Mouse (Mus musculus): ENCODE measurements around the gene Scn2a. TPM values are rescaled to one million over a fixed set of nuclear protein-coding genes. Genes with fewer than 3 reads are reported as not detected.

Scn2a gene
- polyA plus RNA-seq (2016; fragmentation: Nextera tagmentation; extraction: Ambion mirVana): 3.6 and 7.5 TPM in 2 replicates

DNA sequence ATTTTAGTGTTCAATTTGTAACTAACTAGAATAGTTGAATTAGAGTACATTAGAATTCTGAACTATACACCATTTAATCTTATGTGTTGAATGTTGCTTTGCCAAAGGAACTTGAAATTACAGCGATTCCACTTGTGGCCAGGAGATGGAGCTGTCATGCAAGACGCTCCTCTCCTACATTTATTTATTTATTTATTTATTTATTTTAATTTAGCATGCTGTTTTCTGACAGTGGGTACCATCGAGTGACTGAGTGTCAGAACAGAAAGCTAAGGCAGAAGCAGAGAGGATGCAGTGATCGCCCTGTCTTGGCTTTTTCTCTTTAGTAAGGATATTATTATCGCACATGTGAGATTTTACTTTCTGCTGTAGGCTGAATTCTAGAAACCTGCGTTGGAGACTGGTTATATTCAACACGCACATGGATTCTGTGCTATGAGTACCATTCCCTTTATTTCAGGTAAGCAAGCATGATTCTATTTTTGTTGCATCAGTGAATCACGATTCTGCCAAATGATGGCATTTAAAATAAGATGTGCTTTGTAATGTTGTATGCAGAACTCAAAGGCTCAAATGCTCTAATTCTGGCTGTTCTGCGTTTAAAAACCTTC lies at the start of gene Scn2a:
Gene Scn2a, plus strand, starts transcription at position 216 of the 611 bp plus-strand sequence.
- no peaks in the 10 kb centered on the region for H3K36me3 ChIP-seq
- no peaks in the 10 kb centered on the region for H3K9me3 ChIP-seq
- peak within 1 kb of the TSS; percentile 23; the same call in 1 of the 2 replicates for H3K4me3 ChIP-seq
- H3K27me3 ChIP-seq (ENCODE audit: insufficient read depth, poor library complexity, severe bottlenecking): no peaks in the 10 kb centered on the region
- 0 out of 2 replicates have a peak, but pooled peaks cover 3% of the 10 kb centered on the region for H3K4me1 ChIP-seq (replicated peaks)
- WGBS: 50% methylated on average over 9 of the region's 9 CpGs
- peak; percentile 15 for DNase-seq (ENCODE audit: low spot score)
- no peak within 1 kb of the TSS; the same call in 1 of the 2 replicates for H3K27ac ChIP-seq

DNA sequence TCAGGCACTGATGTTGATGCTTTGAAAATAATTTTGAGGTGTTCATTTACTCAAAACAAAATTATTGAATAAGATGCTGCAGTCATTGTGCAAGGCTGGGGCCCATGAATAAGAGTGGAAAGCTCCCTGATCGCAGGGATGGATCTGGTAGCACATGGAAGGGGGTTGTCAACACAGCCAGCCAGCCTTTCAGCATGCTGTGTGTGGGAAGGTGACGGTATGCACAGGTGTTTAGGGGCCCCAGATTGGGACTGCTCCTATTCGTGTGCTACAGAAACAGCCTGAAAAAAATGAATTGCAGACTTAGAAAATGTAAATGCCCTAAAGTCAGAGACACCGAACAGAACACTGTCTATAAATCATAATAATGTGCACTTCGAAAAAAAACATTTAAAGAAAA lies 32.9 kb upstream of the Scn2a start:
- no peaks in the 10 kb centered on the region for H3K27me3 ChIP-seq (ENCODE audit: insufficient read depth, poor library complexity, severe bottlenecking)
- no peak overlapping the region for H3K4me3 ChIP-seq
- H3K9me3 ChIP-seq: no peaks in the 10 kb centered on the region
- no peak for DNase-seq (ENCODE audit: low spot score)
- WGBS: 83% methylated on average over 5 of the region's 5 CpGs
- H3K4me1 ChIP-seq (replicated peaks): no peaks in the 10 kb centered on the region
- H3K36me3 ChIP-seq: no peaks in the 10 kb centered on the region
- no peak overlapping the region for H3K27ac ChIP-seq

DNA sequence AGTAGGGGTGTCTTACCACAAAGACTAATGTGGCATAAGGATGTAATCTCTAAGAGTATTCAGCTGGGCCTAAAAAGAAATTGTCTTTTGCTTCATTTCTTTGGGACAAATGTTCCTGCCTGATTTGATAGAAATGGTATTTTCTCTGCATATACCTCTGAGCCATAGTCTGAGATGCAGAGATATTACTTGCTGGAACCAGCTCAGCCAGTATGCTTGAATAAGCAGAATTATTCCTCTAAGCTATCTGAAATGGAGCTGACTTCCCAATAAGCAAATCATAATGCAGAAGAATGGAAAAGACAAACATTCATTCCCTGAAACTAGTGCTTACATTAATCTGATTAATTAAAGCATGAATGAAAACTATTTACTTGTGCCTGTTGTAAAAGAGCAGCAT lies 12.8 kb upstream of the Scn2a start:
- Histone ChIP-seq H3K9me3 (no peaks in the 10 kb centered on the region), H3K27me3 (ENCODE audit: insufficient read depth, poor library complexity, severe bottlenecking) (no peaks in the 10 kb centered on the region), H3K36me3 (no peaks in the 10 kb centered on the region), H3K27ac (no peak overlapping the region), H3K4me3 (no peak overlapping the region), H3K4me1 (replicated peaks) (no peaks in the 10 kb centered on the region)
- DNase-seq (ENCODE audit: low spot score): no peak

DNA sequence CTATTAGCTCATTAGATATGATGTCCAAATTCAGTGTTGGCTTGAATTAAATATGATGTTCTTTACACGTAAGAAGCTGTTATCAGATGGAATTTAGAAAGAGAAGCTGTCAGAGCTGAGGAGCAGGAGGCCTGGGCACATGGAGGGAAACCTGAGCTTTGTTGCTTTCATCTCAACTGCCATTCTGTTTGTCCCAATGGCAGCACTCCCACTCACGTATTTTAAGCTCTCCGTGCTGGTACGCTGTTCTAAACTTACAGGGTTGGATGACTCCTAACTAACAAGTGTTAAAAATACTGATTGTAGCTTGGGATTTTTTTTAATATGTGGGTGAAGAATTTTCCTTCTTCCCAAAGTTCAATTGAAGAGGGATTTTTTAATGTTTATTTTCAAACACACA lies 8.7 kb upstream of the Scn2a start:
- no peak for DNase-seq (ENCODE audit: low spot score)
- no peaks in the 10 kb centered on the region for H3K27me3 ChIP-seq (ENCODE audit: insufficient read depth, poor library complexity, severe bottlenecking)
- H3K27ac ChIP-seq: no peak overlapping the region
- H3K4me1 ChIP-seq (replicated peaks): no peaks in the 10 kb centered on the region
- H3K9me3 ChIP-seq: no peaks in the 10 kb centered on the region
- H3K36me3 ChIP-seq: no peaks in the 10 kb centered on the region
- 77% methylated on average over 4 of the region's 4 CpGs for WGBS
- H3K4me3 ChIP-seq: no peak overlapping the region

DNA sequence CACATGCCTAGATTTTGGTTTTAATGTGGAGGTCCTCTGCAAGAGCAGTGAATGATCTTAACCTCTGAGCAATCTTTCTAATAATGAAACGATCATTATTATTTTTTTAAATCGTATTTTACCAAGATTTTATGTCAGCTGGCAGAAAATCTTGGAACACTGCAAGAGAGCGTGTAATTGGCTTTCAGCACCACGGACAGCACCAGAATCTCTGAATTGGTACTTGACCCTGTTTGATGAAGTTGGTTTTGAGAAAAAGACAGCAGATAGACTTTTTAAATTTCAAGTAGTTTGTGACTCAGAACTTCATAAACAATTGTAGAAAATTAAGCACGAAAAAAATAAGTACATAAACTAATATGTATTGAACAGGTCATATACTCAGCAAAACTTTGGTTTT lies 790 bp upstream of the Scn2a start:
- Histone ChIP-seq H3K27me3 (ENCODE audit: insufficient read depth, poor library complexity, severe bottlenecking) (no peaks in the 10 kb centered on the region), H3K36me3 (no peaks in the 10 kb centered on the region), H3K27ac (no peak overlapping the region), H3K9me3 (no peaks in the 10 kb centered on the region), H3K4me1 (replicated peaks) (0 out of 2 replicates have a peak, but pooled peaks cover 3% of the 10 kb centered on the region), H3K4me3 (no peak overlapping the region)
- DNase-seq (ENCODE audit: low spot score): peak; percentile 47
- WGBS: 30% methylated on average over 5 of the region's 5 CpGs

DNA sequence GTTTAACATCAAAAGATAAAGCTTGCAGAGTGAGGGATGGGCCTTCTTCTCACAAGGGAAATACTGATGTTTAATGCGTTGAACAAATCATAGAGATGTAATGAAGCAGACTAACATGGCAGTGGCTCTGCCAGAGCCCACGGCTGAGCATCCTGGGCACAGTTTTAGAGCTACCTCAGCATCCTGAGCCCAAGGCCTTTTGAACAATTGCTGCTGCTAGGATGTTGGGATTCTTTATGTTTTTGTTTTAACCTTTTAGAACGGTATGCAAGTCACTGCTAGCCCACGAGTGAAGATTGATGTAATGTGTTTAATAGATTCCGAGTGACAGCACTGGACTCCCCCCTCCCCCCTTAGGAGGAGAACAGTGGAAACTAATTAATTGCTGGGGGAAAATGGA lies 683 bp downstream of the Scn2a start:
- H3K27me3 ChIP-seq (ENCODE audit: insufficient read depth, poor library complexity, severe bottlenecking): no peaks in the 10 kb centered on the region
- no peaks in the 10 kb centered on the region for H3K36me3 ChIP-seq
- WGBS: 56% methylated on average over 5 of the region's 5 CpGs
- H3K4me3 ChIP-seq: peak overlapping the region; percentile 23; the same call in 1 of the 2 replicates
- no peak for DNase-seq (ENCODE audit: low spot score)
- 0 out of 2 replicates have a peak, but pooled peaks cover 3% of the 10 kb centered on the region for H3K4me1 ChIP-seq (replicated peaks)
- no peak overlapping the region; the same call in 1 of the 2 replicates for H3K27ac ChIP-seq
- no peaks in the 10 kb centered on the region for H3K9me3 ChIP-seq

- Histone ChIP-seq H3K4me3 (no peak overlapping the region), H3K27ac (no peak overlapping the region), H3K4me1 (replicated peaks) (0 out of 2 replicates have a peak, but pooled peaks cover 3% of the 10 kb centered on the region), H3K27me3 (ENCODE audit: insufficient read depth, poor library complexity, severe bottlenecking) (no peaks in the 10 kb centered on the region), H3K9me3 (no peaks in the 10 kb centered on the region), H3K36me3 (no peaks in the 10 kb centered on the region)
- no peak for DNase-seq (ENCODE audit: low spot score)
- WGBS: 83% methylated on average over 5 of the region's 5 CpGs
Measured at GRCm38 (mm10) chr2:65621838-65622237, 1.3 kb downstream of the Scn2a start.

DNA sequence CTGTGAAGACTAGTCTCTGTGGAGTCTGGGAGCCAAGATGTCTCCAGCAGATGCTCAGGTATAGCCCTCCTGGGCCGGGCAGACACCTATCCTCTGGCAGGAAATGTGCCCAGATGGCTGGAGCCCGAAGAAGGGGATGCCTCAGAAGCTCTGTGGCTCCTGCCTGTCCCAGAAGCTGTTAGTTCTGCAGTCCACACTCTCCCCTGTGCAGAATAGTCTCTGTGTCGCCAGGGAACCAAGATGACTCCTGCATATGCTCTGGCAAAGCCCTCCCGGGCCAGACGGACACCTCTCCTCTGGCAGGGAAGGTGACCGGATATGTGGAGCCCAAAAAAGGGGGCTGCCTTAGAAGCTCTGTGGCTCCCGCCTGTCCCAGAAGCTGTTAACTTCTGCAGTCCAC lies 32.1 kb downstream of the Scn2a start:
- H3K27me3 ChIP-seq (ENCODE audit: insufficient read depth, poor library complexity, severe bottlenecking): no peaks in the 10 kb centered on the region
- no peaks in the 10 kb centered on the region for H3K9me3 ChIP-seq
- no peaks in the 10 kb centered on the region for H3K4me1 ChIP-seq (replicated peaks)
- DNase-seq (ENCODE audit: low spot score): no peak
- no peak overlapping the region for H3K4me3 ChIP-seq
- H3K27ac ChIP-seq: no peak overlapping the region
- WGBS: 81% methylated on average over 7 of the region's 7 CpGs
- no peaks in the 10 kb centered on the region for H3K36me3 ChIP-seq

- H3K4me1 ChIP-seq (replicated peaks): no peaks in the 10 kb centered on the region
- no peak overlapping the region for H3K27ac ChIP-seq
- no peak for DNase-seq (ENCODE audit: low spot score)
- 86% methylated on average over 4 of the region's 4 CpGs for WGBS
- no peaks in the 10 kb centered on the region for H3K36me3 ChIP-seq
- H3K27me3 ChIP-seq (ENCODE audit: insufficient read depth, poor library complexity, severe bottlenecking): no peaks in the 10 kb centered on the region
- H3K4me3 ChIP-seq: no peak overlapping the region
- H3K9me3 ChIP-seq: no peaks in the 10 kb centered on the region
Measured at GRCm38 (mm10) chr2:65657031-65657430, 36.5 kb downstream of the Scn2a start.

DNA sequence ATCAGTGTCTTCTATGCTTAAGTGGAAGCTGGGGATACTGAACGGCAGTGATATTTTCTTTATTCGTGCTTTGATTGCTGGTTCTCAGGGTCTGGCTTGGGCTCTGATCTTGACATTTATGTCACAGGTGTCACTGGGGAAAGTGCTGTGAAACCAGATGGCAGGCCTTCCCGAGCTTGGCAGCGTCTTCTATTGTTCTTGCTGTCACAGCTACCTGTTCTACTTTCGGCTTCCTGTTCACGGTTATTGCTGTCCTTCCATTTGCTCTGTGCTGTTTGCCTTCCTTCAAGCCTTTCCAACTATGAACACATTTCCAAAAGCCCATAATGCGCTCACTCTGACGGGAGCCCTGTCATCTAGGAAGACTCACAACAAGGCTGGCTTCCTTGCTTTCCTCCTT lies 37.9 kb downstream of the Scn2a start:
- no peak overlapping the region for H3K4me3 ChIP-seq
- no peak for DNase-seq (ENCODE audit: low spot score)
- no peaks in the 10 kb centered on the region for H3K9me3 ChIP-seq
- no peaks in the 10 kb centered on the region for H3K36me3 ChIP-seq
- H3K27me3 ChIP-seq (ENCODE audit: insufficient read depth, poor library complexity, severe bottlenecking): no peaks in the 10 kb centered on the region
- no peak overlapping the region for H3K27ac ChIP-seq
- H3K4me1 ChIP-seq (replicated peaks): no peaks in the 10 kb centered on the region
- WGBS: 85% methylated on average over 8 of the region's 8 CpGs

DNA sequence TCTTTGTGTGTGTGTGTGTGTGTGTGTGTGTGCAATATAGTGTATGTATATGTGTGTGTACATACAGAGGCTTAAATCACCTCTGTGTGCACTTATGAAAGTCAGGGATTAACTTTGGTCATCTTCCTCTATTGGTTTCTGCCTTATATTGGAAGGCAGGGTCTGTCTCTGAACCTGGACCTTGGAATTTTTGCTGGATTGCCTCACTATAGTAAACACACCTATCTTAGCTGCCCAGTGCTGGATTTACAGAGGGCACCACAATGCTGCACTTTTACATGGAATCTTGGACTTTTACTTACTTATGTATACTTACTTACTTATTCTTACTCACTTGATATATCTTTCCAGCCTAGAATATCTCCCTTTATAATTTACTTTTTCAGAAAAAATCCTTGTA lies 43.3 kb downstream of the Scn2a start:
- no peaks in the 10 kb centered on the region for H3K9me3 ChIP-seq
- peaks cover 14% of the 10 kb centered on the region; the same call in 1 of the 2 replicates for H3K4me1 ChIP-seq (replicated peaks)
- H3K27me3 ChIP-seq (ENCODE audit: insufficient read depth, poor library complexity, severe bottlenecking): no peaks in the 10 kb centered on the region
- no peaks in the 10 kb centered on the region for H3K36me3 ChIP-seq
- no peak overlapping the region for H3K4me3 ChIP-seq
- no peak overlapping the region for H3K27ac ChIP-seq
- no peak for DNase-seq (ENCODE audit: low spot score)

DNA sequence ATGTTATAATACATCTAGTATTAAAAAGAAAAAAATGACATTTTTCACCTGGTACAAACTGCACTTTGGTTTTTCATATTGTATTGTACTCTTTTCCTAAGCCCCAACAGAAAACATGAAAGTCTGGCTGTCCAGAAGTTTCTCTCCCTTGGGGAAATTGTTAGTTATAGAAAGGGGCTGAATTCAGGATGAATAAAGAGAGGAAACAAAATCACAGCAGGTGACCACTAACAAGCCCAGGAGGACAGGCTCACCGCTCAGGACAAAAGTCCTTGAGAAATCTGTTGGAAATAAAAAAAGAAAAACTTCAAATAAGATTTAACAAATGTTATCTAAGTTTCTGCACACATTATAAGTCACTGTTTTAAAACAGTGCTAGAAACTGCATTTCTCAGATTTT lies 43.9 kb downstream of the Scn2a start:
- Histone ChIP-seq H3K9me3 (no peaks in the 10 kb centered on the region), H3K4me3 (no peak overlapping the region), H3K36me3 (no peaks in the 10 kb centered on the region), H3K27ac (no peak overlapping the region), H3K4me1 (replicated peaks) (peaks cover 15% of the 10 kb centered on the region; the same call in 1 of the 2 replicates), H3K27me3 (ENCODE audit: insufficient read depth, poor library complexity, severe bottlenecking) (no peaks in the 10 kb centered on the region)
- DNase-seq (ENCODE audit: low spot score): no peak
- 30% methylated on average over 1 of the region's 1 CpGs for WGBS

DNA sequence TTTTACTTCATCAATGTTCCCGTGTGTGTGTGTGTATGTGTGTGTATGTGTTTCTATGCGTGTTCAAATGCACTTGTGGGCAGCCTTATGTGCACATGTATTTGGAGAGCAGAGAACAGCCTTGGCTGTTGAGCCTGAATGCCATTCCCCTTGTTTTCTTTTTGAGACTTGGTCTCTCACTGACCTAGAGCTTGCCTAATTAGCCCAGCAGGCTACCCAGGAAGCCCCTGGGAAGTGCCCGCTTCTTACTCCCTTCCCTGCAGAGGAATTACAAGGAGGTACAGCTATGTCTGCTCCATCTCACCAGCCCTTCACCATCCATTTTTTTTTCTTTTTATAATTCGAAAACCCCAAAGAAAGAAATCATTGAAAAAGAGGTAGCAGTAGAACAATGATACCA lies 44.6 kb downstream of the Scn2a start:
- 26% methylated on average over 4 of the region's 4 CpGs for WGBS
- Histone ChIP-seq H3K9me3 (no peaks in the 10 kb centered on the region), H3K27ac (no peak overlapping the region), H3K36me3 (no peaks in the 10 kb centered on the region), H3K4me1 (replicated peaks) (peaks cover 15% of the 10 kb centered on the region; the same call in 1 of the 2 replicates), H3K27me3 (ENCODE audit: insufficient read depth, poor library complexity, severe bottlenecking) (no peaks in the 10 kb centered on the region), H3K4me3 (no peak overlapping the region)
- DNase-seq (ENCODE audit: low spot score): no peak

Measured in hindbrain, embryonic 10.5 days (tissue).